16 mouse cellular contexts compared by ENCODE assay signal in the genomic region with DNA sequence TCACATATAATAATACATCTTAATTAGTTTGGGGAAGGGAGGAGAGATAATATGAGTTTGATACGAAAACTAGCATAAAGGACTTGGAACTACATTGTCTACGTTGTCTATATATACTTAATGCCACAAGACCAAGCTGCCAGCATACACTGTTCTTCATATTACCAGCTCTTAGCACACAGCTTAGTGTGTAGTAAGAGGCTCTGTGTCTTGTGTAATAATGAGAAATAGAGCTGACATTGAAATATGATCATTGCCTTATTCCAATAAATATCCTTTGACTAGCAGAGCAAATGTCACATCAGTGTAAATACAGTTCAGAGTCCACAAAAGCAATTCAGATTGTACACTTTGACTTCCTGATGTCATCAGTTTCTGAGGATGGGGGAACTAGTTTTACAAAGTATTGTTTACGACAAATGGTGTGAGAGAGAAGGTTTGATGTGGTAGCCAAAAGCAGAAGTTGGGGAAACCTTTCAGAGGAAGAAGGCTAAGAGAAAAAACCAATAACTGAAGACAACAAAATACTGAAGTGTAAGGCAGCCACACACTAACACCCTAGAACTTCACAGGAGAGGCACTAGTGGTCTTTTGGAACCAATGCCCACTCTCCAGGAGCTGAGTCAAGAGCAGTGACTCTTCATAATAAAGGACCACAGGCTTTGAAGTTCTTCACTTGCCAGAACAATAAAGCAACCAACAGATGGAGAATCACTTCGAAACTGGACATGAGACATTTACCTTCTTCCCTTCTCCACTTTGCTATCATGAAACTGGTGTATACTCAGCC. TPM values are rescaled to one million over a fixed set of nuclear protein-coding genes. Genes with fewer than 3 reads are reported as not detected.
A peak's percentile ranks its signal among the peaks of the same experiment; 100 is the strongest.
DNase-seq lines count a peak whose midpoint lies in the region; ATAC-seq and TF ChIP-seq lines count a peak whose summit lies in the region.
"Had no signal": no experiment of that assay in that cellular context is flagged by ENCODE, and none has a peak within 500 bp of the region (broad histone marks: within the 10 kb centered on the region; RNA-seq: fewer than 3 reads in every experiment).

No protein-coding gene starts in this region.

- no peak for TF ChIP-seq RAD21 in CH12.LX (IDR thresholded peaks at IDR 0.05; ENCODE audit: low read depth, low read length)

- no peaks in the 10 kb centered on the region for H3K79me2 ChIP-seq in CH12.LX (replicated peaks; ENCODE audit: control insufficient read depth, extremely low read depth, insufficient read depth, poor library complexity, severe bottlenecking)

- TF ChIP-seq EP300 in CH12.LX (IDR thresholded peaks at IDR 0.05; ENCODE audit: low read length), result no peak

- in situ Hi-C loops in CH12.LX (cut with MboI; ENCODE audit: low pct_ligation_motif_present, low pct_unique_long_range_greater_than_20kb, low sequenced_read_pairs), result loop anchor here (5.0 kb wide), 1 partner anchor 35 kb away; no protein-coding TSS in a partner anchor

- H3K27ac ChIP-seq in CH12.LX (ENCODE audit: insufficient read depth, low read depth), result peak overlapping the region; percentile 56; the same call in 1 of the 2 replicates
- no peak overlapping the region for H3K27ac ChIP-seq in kidney, adult 2 months (ENCODE audit: insufficient read depth, low read depth, low read length)
- H3K27ac ChIP-seq: gastrocnemius, adult 2 months; left cerebral cortex, adult 2 months; limb, embryonic 13.5 days; midbrain, embryonic 12.5 days had no signal

- H3K4me3 ChIP-seq in CH12.LX (replicated peaks in 1 of 3; ENCODE audit: low read depth in 2 of 3, low read length in 2 of 3, poor library complexity in 1 of 3), result no peak overlapping the region
- H3K4me3 ChIP-seq in kidney, adult 2 months (ENCODE audit: insufficient read depth, low read depth, low read length), result no peak overlapping the region
- H3K4me3 ChIP-seq: gastrocnemius, adult 2 months; left cerebral cortex, adult 2 months; limb, embryonic 13.5 days; midbrain, embryonic 12.5 days had no signal

- H3K4me2 ChIP-seq in CH12.LX (ENCODE audit: insufficient read depth, low read depth, poor library complexity, severe bottlenecking), result peak overlapping the region; percentile 40
- H3K4me2 ChIP-seq: heart, embryonic 11.5 days; limb, embryonic 13.5 days; midbrain, embryonic 12.5 days had no signal

- peaks cover 17 to 27% of the 10 kb centered on the region in 2 experiments for H3K4me1 ChIP-seq in CH12.LX (ENCODE audit: control insufficient read depth in 1 of 2, insufficient read depth in 2 of 2)
- no peaks in the 10 kb centered on the region for H3K4me1 ChIP-seq in kidney, adult 2 months (ENCODE audit: control insufficient read depth, insufficient read depth, low read length)
- H3K4me1 ChIP-seq: limb, embryonic 13.5 days; midbrain, embryonic 12.5 days had no signal

- dilution Hi-C loops in CH12.LX (cut with MboI; ENCODE audit: extremely low pct_ligation_motif_present, extremely low pct_unique_long_range_greater_than_20kb, low sequenced_read_pairs), result no loop called here

- ATAC-seq in hematopoietic stem cell, adult 5-6 weeks (replicated peaks in 1 of 2; ENCODE audit: insufficient read depth in 1 of 2, low FRiP score in 2 of 2, low TSS enrichment in 1 of 2, low read depth in 1 of 2, poor library complexity in 2 of 2, severe bottlenecking in 2 of 2), result peak; percentile 87 to 89
- ATAC-seq: forebrain, embryonic 14.5 days had no signal

- H3K36me3 ChIP-seq in CH12.LX (replicated peaks in 1 of 2; ENCODE audit: control insufficient read depth in 1 of 2, insufficient read depth in 1 of 2, low read length in 1 of 2), result peaks cover 8 to 23% of the 10 kb centered on the region in 2 experiments
- no peaks in the 10 kb centered on the region for H3K36me3 ChIP-seq in kidney, adult 2 months (ENCODE audit: control insufficient read depth, insufficient read depth, low read length)
- H3K36me3 ChIP-seq: limb, embryonic 13.5 days; midbrain, embryonic 12.5 days had no signal

- peak; percentile 42 for DNase-seq in lung, postnatal 25 days (ENCODE audit: low spot score)
- DNase-seq in lung, postnatal 10 days, result no peak
- DNase-seq in CH12.LX (ENCODE audit: extremely low read depth), result no peak
- DNase-seq in skeletal muscle tissue, adult 2 months (ENCODE audit: low read depth, low spot score), result peak; percentile 10
- DNase-seq in kidney, adult 2 months, result no peak
- DNase-seq in testis, postnatal 10 days (ENCODE audit: low spot score), result no peak
- DNase-seq: adrenal gland, postnatal 10 days; gastrocnemius, adult 2 months; heart, postnatal 4 days; kidney, adult 11 months had no signal

- TF ChIP-seq CTCF in CH12.LX (conservative IDR thresholded peaks at IDR 0.05 in 1 of 2, IDR thresholded peaks at IDR 0.05 in 1 of 2; ENCODE audit: low read depth in 2 of 2, low read length in 2 of 2), result no peak
- TF ChIP-seq CTCF in kidney, adult 2 months (conservative IDR thresholded peaks at IDR 0.05; ENCODE audit: insufficient read depth, insufficient read length, low read depth, low read length), result no peak

- H3K9me3 ChIP-seq in CH12.LX (replicated peaks; ENCODE audit: low read length), result peaks cover 4% of the 10 kb centered on the region
- H3K9me3 ChIP-seq: limb, embryonic 13.5 days; midbrain, embryonic 12.5 days had no signal

- no peak for TF ChIP-seq POLR2A in CH12.LX (IDR thresholded peaks at IDR 0.05; ENCODE audit: low read depth, low read length)
- TF ChIP-seq POLR2A in kidney, adult 2 months (IDR thresholded peaks at IDR 0.05; ENCODE audit: low read depth, low read length), result no peak

- no peak overlapping the region for H3K9ac ChIP-seq in CH12.LX (ENCODE audit: insufficient read depth, low read depth)
- H3K9ac ChIP-seq: limb, embryonic 13.5 days; midbrain, embryonic 12.5 days had no signal

- no peaks in the 10 kb centered on the region for H3K27me3 ChIP-seq in CH12.LX (replicated peaks)
- no peaks in the 10 kb centered on the region for H3K27me3 ChIP-seq in kidney, adult 2 months (replicated peaks; ENCODE audit: control insufficient read depth, insufficient read depth, low read length)
- H3K27me3 ChIP-seq: limb, embryonic 13.5 days; midbrain, embryonic 12.5 days had no signal

- 80% methylated on average over 4 of the region's 4 CpGs for WGBS in kidney, adult 2 months

TF ChIP-seq in CH12.LX, 34 proteins besides CTCF, POLR2A, EP300 and RAD21:
- TF ChIP-seq IRF4 (IDR thresholded peaks at IDR 0.05; ENCODE audit: low read depth, low read length) (peak; percentile 29; the same call in 1 of the 2 replicates), ZC3H11A (IDR thresholded peaks at IDR 0.05; ENCODE audit: low read depth, low read length) (no peak), NELFE (IDR thresholded peaks at IDR 0.05; ENCODE audit: low read depth, low read length) (no peak), USF2 (conservative IDR thresholded peaks at IDR 0.05; ENCODE audit: low read depth, low read length) (no peak), BHLHE40 (IDR thresholded peaks at IDR 0.05; ENCODE audit: low read depth, low read length) (0 out of 2 replicates have a peak, but pooled peaks have one; percentile 8), SIN3A (IDR thresholded peaks at IDR 0.05; ENCODE audit: low read length) (no peak), MAX (IDR thresholded peaks at IDR 0.05; ENCODE audit: low read length) (no peak)
TF ChIP-seq in CH12.LX: peak in this region for 2.

RNA-seq across cellular contexts. Expression of gene Stat4, which starts 35.2 kb away (rescaled TPM):
- total RNA-seq in CH12.LX (2012; rRNA removed), result 9.1 and 17.5 TPM in 2 replicates
- total RNA-seq in CH12.LX (2014; rRNA removed), result 12.2 and 16.7 TPM in 2 replicates
- 10.6 and 11.4 TPM in 2 replicates for polyA plus RNA-seq in CH12.LX (2012; ENCODE audit: insufficient read length, low read depth)
- 84.6 and 99.7 TPM in 2 replicates for total RNA-seq in hematopoietic stem cell, adult 5-6 weeks (2017)
- 0.16 and 0.99 TPM in 2 replicates for polyA plus RNA-seq in kidney, adult 2 months (2012; rRNA removed)

Comparison
In these comparisons a context has a peak if more than half of its experiments do, and no peak if none do; other contexts are left out.
1. DNase-seq: peak in lung, postnatal 25 days (single experiment) and skeletal muscle tissue, adult 2 months (single experiment); none in lung, postnatal 10 days (single experiment), CH12.LX (single experiment), kidney, adult 2 months (single experiment) and testis, postnatal 10 days (single experiment).